Mouse (Mus musculus) forebrain, embryonic 11.5 days (tissue): Measurements from ENCODE around the gene Tspan9. TPM values are rescaled to one million over a fixed set of nuclear protein-coding genes. Genes with fewer than 3 reads are reported as not detected.

Experiments
- ATAC-seq: fragments of 200-750 bp; cut with Nextera tagmentation; replicated peaks from 2 replicates; pipeline ENCODE4 v1.8.0; 2017; ENCODE audit warnings: moderate TSS enrichment; ENCODE audit not compliant: low FRiP score
- DNase-seq: peaks from one replicate; pipeline ENCODE4 v3.0.0-alpha.2; 2017; ENCODE audit warnings: low spot score
- H3K27ac ChIP-seq: fragments of 300-500 bp; sonication (generic); 2 replicates; pipeline ENCODE4 v1.5.1; 2014; ENCODE audit warnings: low read depth, low read length
- H3K27me3 ChIP-seq: fragments of 300-500 bp; sonication (generic); 2 replicates; pipeline ENCODE4 v1.6.1; 2014; ENCODE audit warnings: mild to moderate bottlenecking, low read length, mixed read lengths; ENCODE audit not compliant: control insufficient read depth, insufficient read depth
- H3K36me3 ChIP-seq: fragments of 300-500 bp; sonication (generic); 2 replicates; pipeline ENCODE4 v1.6.1; 2014; ENCODE audit warnings: mild to moderate bottlenecking, low read length, moderate library complexity, mixed read lengths; ENCODE audit not compliant: control insufficient read depth, insufficient read depth
- H3K4me1 ChIP-seq: fragments of 300-500 bp; sonication (generic); replicated peaks from 2 replicates; pipeline ENCODE4 v1.6.1; 2014; ENCODE audit warnings: low read length, mixed read lengths; ENCODE audit not compliant: control insufficient read depth, insufficient read depth
- H3K4me2 ChIP-seq: fragments of 300-500 bp; sonication (generic); 2 replicates; pipeline ENCODE4 v1.6.1; 2014; ENCODE audit warnings: low read depth, mild to moderate bottlenecking, low read length, moderate library complexity, mixed read lengths; ENCODE audit not compliant: severe bottlenecking
- H3K4me3 ChIP-seq: fragments of 300-500 bp; sonication (generic); 2 replicates; pipeline ENCODE4 v1.5.1; 2014; ENCODE audit warnings: low read depth, low read length
- H3K9ac ChIP-seq: fragments of 300-500 bp; sonication (generic); 2 replicates; pipeline ENCODE4 v1.6.1; 2014; ENCODE audit warnings: low read length
- H3K9me3 ChIP-seq: fragments of 300-500 bp; sonication (generic); 2 replicates; pipeline ENCODE4 v1.6.1; 2016; ENCODE audit warnings: low read length, mixed read lengths; ENCODE audit not compliant: control insufficient read depth
- WGBS: fragments of 180-500 bp; shearing (Covaris S2); extraction: QIAGEN DNeasy Blood & Tissue Kit; methylation state at CpG from one replicate; pipeline ENCODE4 v1.1.7; 2014; 5-methylcytosine and 5-hydroxymethylcytosine counted together
- polyA plus RNA-seq: library from polyadenylated mRNA; unstranded; fragments of >200 nt; fragmentation: Nextera tagmentation; extraction: Ambion mirVana; gene quantifications from 2 replicates; pipeline ENCODE4 v1.2.1, GENCODE M21; 2014

Gene Tspan9
- polyA plus RNA-seq, 1 experiment from 2014 or later, result 39.6 TPM

GRCm38 (mm10) chr6:128022207-128022606 is 121.2 kb downstream of the Tspan9 start:
- no peak overlapping the region for H3K4me3 ChIP-seq
- no peak overlapping the region for H3K9ac ChIP-seq
- no peaks in the 10 kb centered on the region for H3K9me3 ChIP-seq
- no peak overlapping the region for H3K4me2 ChIP-seq
- no peak overlapping the region for H3K27ac ChIP-seq
- ATAC-seq (peak; percentile 42), DNase-seq (no peak)
- H3K36me3 ChIP-seq, result no peaks in the 10 kb centered on the region
- 41% methylated on average over 6 of the region's 6 CpGs for WGBS
- no peaks in the 10 kb centered on the region for H3K27me3 ChIP-seq
- H3K4me1 ChIP-seq, result peaks cover 28% of the 10 kb centered on the region

GRCm38 (mm10) chr6:128021931-128022202 is 121.5 kb downstream of the Tspan9 start:
- 66% methylated on average over 5 of the region's 5 CpGs for WGBS

DNA sequence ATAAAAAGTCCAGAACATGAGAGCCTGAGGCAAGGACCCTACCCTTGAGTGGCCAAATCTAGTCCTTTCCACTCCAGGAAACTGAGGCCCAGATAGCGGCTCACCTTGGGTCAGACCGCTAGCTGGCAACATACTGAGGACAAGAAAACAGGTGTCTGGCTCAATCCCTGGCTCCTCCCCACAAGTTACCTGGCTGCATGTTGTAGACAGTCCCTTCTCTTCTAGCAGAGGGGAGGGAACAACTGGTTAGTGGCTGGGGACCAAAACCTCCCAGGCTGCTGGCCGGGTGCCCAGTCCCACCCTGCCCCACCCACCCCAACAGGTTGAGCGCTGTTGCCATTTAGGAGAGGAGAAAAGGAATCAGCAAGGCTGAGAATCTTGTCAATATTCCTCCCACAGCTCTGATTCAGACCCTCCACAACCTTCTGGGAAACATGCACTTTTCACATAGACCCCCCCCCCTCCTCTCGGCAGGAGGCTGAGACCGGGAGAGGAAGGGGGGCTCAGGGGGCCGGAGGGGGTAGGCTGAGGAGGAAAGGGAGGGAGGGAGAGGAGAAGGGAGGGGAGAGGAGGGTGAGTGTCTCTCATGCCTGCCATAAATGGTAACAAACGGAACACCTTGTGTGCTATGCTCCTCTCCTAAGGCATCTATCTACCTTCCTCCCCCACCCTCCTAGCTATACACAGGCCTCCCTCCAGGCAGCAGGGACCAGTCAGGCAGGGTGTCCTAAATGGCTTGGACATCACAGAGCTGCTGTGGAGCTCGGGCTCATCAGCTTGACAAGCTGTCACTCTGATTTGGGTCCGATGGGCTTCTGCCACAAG is 122.1 kb downstream of the Tspan9 start:
- no peaks in the 10 kb centered on the region for H3K27me3 ChIP-seq
- no peak overlapping the region for H3K9ac ChIP-seq
- peak; percentile 49 for ATAC-seq

More at GRCm38 (mm10) chr6:128021931-128022202, 121.5 kb downstream of the Tspan9 start:
- H3K4me2 ChIP-seq, result no peak overlapping the region
- no peaks in the 10 kb centered on the region for H3K9me3 ChIP-seq
- DNase-seq, result no peak
- H3K4me1 ChIP-seq, result peaks cover 28% of the 10 kb centered on the region
- H3K27me3 ChIP-seq, result no peaks in the 10 kb centered on the region
- ATAC-seq, result no peak
- H3K27ac ChIP-seq, result no peak overlapping the region
- H3K9ac ChIP-seq, result no peak overlapping the region
- no peaks in the 10 kb centered on the region for H3K36me3 ChIP-seq
- no peak overlapping the region for H3K4me3 ChIP-seq

GRCm38 (mm10) chr6:128020521-128021057 is 122.8 kb downstream of the Tspan9 start:
- 12% methylated on average over 8 of the region's 8 CpGs for WGBS
- no peak overlapping the region; the same call in 1 of the 2 replicates for H3K9ac ChIP-seq
- H3K27me3 ChIP-seq, result no peaks in the 10 kb centered on the region
- H3K4me2 ChIP-seq, result peak overlapping the region; percentile 31; the same call in 1 of the 2 replicates
- peak; percentile 66 for ATAC-seq
- no peak overlapping the region for H3K4me3 ChIP-seq
- H3K9me3 ChIP-seq, result no peaks in the 10 kb centered on the region
- DNase-seq, result no peak
- H3K4me1 ChIP-seq, result peaks cover 28% of the 10 kb centered on the region
- H3K36me3 ChIP-seq, result no peaks in the 10 kb centered on the region
- no peak overlapping the region for H3K27ac ChIP-seq

More for the DNA sequence above, 122.1 kb downstream of the Tspan9 start:
- 32% methylated on average over 7 of the region's 10 CpGs for WGBS
- no peak overlapping the region for H3K27ac ChIP-seq
- no peaks in the 10 kb centered on the region for H3K36me3 ChIP-seq
- H3K9me3 ChIP-seq, result no peaks in the 10 kb centered on the region
- peaks cover 28% of the 10 kb centered on the region for H3K4me1 ChIP-seq
- no peak for DNase-seq
- no peak overlapping the region for H3K4me2 ChIP-seq
- no peak overlapping the region for H3K4me3 ChIP-seq

- 0 out of 2 replicates have a peak overlapping the region, but pooled peaks have one; percentile 25 for H3K27ac ChIP-seq
- no peaks in the 10 kb centered on the region for H3K27me3 ChIP-seq
- DNase-seq (no peak), ATAC-seq (peak; percentile 10; the same call in 1 of the 2 replicates)
- no peak overlapping the region for H3K4me3 ChIP-seq
- H3K4me1 ChIP-seq, result peaks cover 28% of the 10 kb centered on the region
- peak overlapping the region; percentile 31; the same call in 1 of the 2 replicates for H3K4me2 ChIP-seq
- 39% methylated on average over 4 of the region's 4 CpGs for WGBS
- no peaks in the 10 kb centered on the region for H3K36me3 ChIP-seq
- H3K9me3 ChIP-seq, result no peaks in the 10 kb centered on the region
- no peak overlapping the region for H3K9ac ChIP-seq
Observed at GRCm38 (mm10) chr6:128020053-128020452, 123.3 kb downstream of the Tspan9 start.

DNA sequence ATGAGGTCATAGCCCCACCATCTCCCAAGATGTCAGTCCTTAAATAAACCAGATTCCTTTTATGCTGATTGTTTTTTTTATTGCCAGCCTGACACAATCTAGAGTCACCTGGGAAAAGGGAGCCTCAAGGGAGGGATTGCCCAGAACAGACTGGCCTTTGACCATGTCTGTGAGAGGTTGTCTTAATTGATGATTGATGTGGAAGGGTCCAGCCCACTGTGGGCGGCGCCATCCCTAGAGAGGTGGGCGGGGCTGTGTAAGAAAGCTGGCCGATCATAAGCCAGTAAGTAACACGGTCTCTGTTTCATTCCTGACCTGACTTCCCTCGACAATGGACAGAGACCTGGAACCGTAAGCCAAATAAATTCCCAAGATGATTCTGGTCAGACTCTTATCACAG is 124.3 kb downstream of the Tspan9 start:
- DNase-seq (no peak), ATAC-seq (no peak)
- H3K9ac ChIP-seq, result no peak overlapping the region
- no peak overlapping the region for H3K4me3 ChIP-seq
- no peaks in the 10 kb centered on the region for H3K36me3 ChIP-seq
- H3K4me1 ChIP-seq, result peaks cover 28% of the 10 kb centered on the region
- 88% methylated on average over 7 of the region's 7 CpGs for WGBS
- no peak overlapping the region for H3K27ac ChIP-seq
- H3K27me3 ChIP-seq, result no peaks in the 10 kb centered on the region
- no peak overlapping the region for H3K4me2 ChIP-seq
- no peaks in the 10 kb centered on the region for H3K9me3 ChIP-seq

GRCm38 (mm10) chr6:128015304-128015703 is 128.1 kb downstream of the Tspan9 start:
- Histone ChIP-seq H3K9ac (no peak overlapping the region), H3K9me3 (no peaks in the 10 kb centered on the region), H3K36me3 (no peaks in the 10 kb centered on the region), H3K27me3 (no peaks in the 10 kb centered on the region), H3K4me1 (peaks cover 7% of the 10 kb centered on the region; the same call in 1 of the 2 replicates), H3K27ac (no peak overlapping the region), H3K4me3 (no peak overlapping the region), H3K4me2 (no peak overlapping the region)
- no peak for DNase-seq
- ATAC-seq, result no peak
- WGBS, result 81% methylated on average over 7 of the region's 7 CpGs

- no peak overlapping the region for H3K4me3 ChIP-seq
- H3K27me3 ChIP-seq, result no peaks in the 10 kb centered on the region
- DNase-seq (no peak), ATAC-seq (no peak)
- no peak overlapping the region for H3K9ac ChIP-seq
- 0 out of 2 replicates have a peak, but pooled peaks cover 1% of the 10 kb centered on the region for H3K4me1 ChIP-seq
- WGBS, result 82% methylated on average over 17 of the region's 17 CpGs
- no peaks in the 10 kb centered on the region for H3K9me3 ChIP-seq
- no peak overlapping the region for H3K27ac ChIP-seq
- H3K36me3 ChIP-seq, result no peaks in the 10 kb centered on the region
- no peak overlapping the region for H3K4me2 ChIP-seq
Observed at GRCm38 (mm10) chr6:128011781-128012180, 131.6 kb downstream of the Tspan9 start.
